Mouse (Mus musculus): ENCODE measurements around the gene 4930519P11Rik. TPM values are rescaled to one million over a fixed set of nuclear protein-coding genes. Genes with fewer than 3 reads are reported as not detected.

The 4930519P11Rik gene
- total RNA-seq (2021), result not detected
- long read RNA-seq, experiment 1, result 0 reads
- long read RNA-seq, experiment 2, result 0 reads

GRCm38 (mm10) chr2:154613118-154614115 is at the start of gene 4930519P11Rik, which contains the start of gene Zfp341:
TSS of gene 4930519P11Rik (minus strand) at chr2:154613437.
TSS of gene Zfp341 (plus strand) at chr2:154613297.
- intact Hi-C loops (cut with DNase I), result loop anchor here (5.0 kb wide), 1 partner anchor 201 kb away; no protein-coding TSS in a partner anchor

GRCm38 (mm10) chr2:154659531-154660074 is 46.4 kb upstream of the 4930519P11Rik start:
- no peak for DNase-seq
- intact Hi-C loops (cut with DNase I), result no loop called here

More at GRCm38 (mm10) chr2:154613118-154614115, at the start of gene 4930519P11Rik, which contains the start of gene Zfp341:
- peak; percentile 85 to 87 for DNase-seq

GRCm38 (mm10) chr2:154659070-154659469 is 45.8 kb upstream of the 4930519P11Rik start:
- intact Hi-C loops (cut with DNase I), result no loop called here
- DNase-seq, result no peak

GRCm38 (mm10) chr2:154657486-154658237 is 44.4 kb upstream of the 4930519P11Rik start:
- no peak for DNase-seq
- intact Hi-C loops (cut with DNase I), result no loop called here

GRCm38 (mm10) chr2:154656710-154657485 is 43.7 kb upstream of the 4930519P11Rik start:
- intact Hi-C loops (cut with DNase I), result no loop called here
- DNase-seq, result peak; percentile 89 to 95

GRCm38 (mm10) chr2:154655878-154656414 is 42.7 kb upstream of the 4930519P11Rik start:
- DNase-seq, result no peak
- intact Hi-C loops (cut with DNase I), result no loop called here

GRCm38 (mm10) chr2:154654976-154655375 is 41.7 kb upstream of the 4930519P11Rik start:
- intact Hi-C loops (cut with DNase I), result no loop called here
- no peak for DNase-seq

- no peak for DNase-seq
- intact Hi-C loops (cut with DNase I), result no loop called here
Observed at GRCm38 (mm10) chr2:154651363-154651762, 38.1 kb upstream of the 4930519P11Rik start, which contains the start of gene Chmp4b. TSS of gene Chmp4b (plus strand) at chr2:154651705.

GRCm38 (mm10) chr2:154650404-154650803 is 37.2 kb upstream of the 4930519P11Rik start:
- intact Hi-C loops (cut with DNase I), result no loop called here
- DNase-seq, result no peak

- intact Hi-C loops (cut with DNase I), result loop anchor here (5.0 kb wide), 1 partner anchor 294 kb away; no protein-coding TSS in a partner anchor
- no peak for DNase-seq
Observed at GRCm38 (mm10) chr2:154648086-154648485, 34.8 kb upstream of the 4930519P11Rik start.

- DNase-seq, result no peak
- intact Hi-C loops (cut with DNase I), result loop anchor here (5.0 kb wide), 1 partner anchor 296 kb away; no protein-coding TSS in a partner anchor
Observed at GRCm38 (mm10) chr2:154646634-154647033, 33.4 kb upstream of the 4930519P11Rik start.

GRCm38 (mm10) chr2:154642712-154643385 is 29.6 kb upstream of the 4930519P11Rik start:
- intact Hi-C loops (cut with DNase I), result no loop called here
- no peak for DNase-seq

- intact Hi-C loops (cut with DNase I), result no loop called here
- no peak for DNase-seq
Observed at GRCm38 (mm10) chr2:154642005-154642459, 28.8 kb upstream of the 4930519P11Rik start.

GRCm38 (mm10) chr2:154641176-154641575 is 27.9 kb upstream of the 4930519P11Rik start:
- intact Hi-C loops (cut with DNase I), result no loop called here
- DNase-seq, result no peak

GRCm38 (mm10) chr2:154639115-154639514 is 25.9 kb upstream of the 4930519P11Rik start:
- intact Hi-C loops (cut with DNase I), result no loop called here
- no peak for DNase-seq

GRCm38 (mm10) chr2:154638521-154638920 is 25.3 kb upstream of the 4930519P11Rik start:
- no peak for DNase-seq
- intact Hi-C loops (cut with DNase I), result no loop called here

- intact Hi-C loops (cut with DNase I), result no loop called here
- DNase-seq, result no peak
Observed at GRCm38 (mm10) chr2:154635826-154636225, 22.6 kb upstream of the 4930519P11Rik start.

- intact Hi-C loops (cut with DNase I), result no loop called here
- no peak for DNase-seq
Observed at GRCm38 (mm10) chr2:154633876-154634644, 20.8 kb upstream of the 4930519P11Rik start.

Measured in gastrocnemius, postnatal 36 days (tissue).